Mouse (Mus musculus) midbrain, postnatal 0 days (tissue): ENCODE results near the gene Dnlz. TPM values are rescaled to one million over a fixed set of nuclear protein-coding genes. Genes with fewer than 3 reads are reported as not detected.

Experiments used
- ATAC-seq: fragments of 200-750 bp; cut with Nextera tagmentation; 2 replicates; pipeline ENCODE4 v1.8.0; 2017; ENCODE audit warnings: moderate number of reproducible peaks, mild to moderate bottlenecking, moderate TSS enrichment, moderate library complexity; ENCODE audit not compliant: low FRiP score
- DNase-seq: peaks from one replicate; pipeline ENCODE4 v3.0.0-alpha.2; 2015; ENCODE audit warnings: low spot score
- H3K27ac ChIP-seq: fragments of 300-500 bp; sonication (generic); 2 replicates; pipeline ENCODE4 v1.5.1; 2014; ENCODE audit warnings: low read depth, mild to moderate bottlenecking, low read length, mixed read lengths
- H3K27me3 ChIP-seq: fragments of 300-500 bp; sonication (generic); 2 replicates; pipeline ENCODE4 v1.6.1; 2014; ENCODE audit warnings: low read length, control low read depth, mixed read lengths; ENCODE audit not compliant: insufficient read depth
- H3K36me3 ChIP-seq: fragments of 300-500 bp; sonication (generic); 2 replicates; pipeline ENCODE4 v1.6.1; 2014; ENCODE audit warnings: low read length, control low read depth, mixed read lengths; ENCODE audit not compliant: insufficient read depth
- H3K4me1 ChIP-seq: fragments of 300-500 bp; sonication (generic); 2 replicates; pipeline ENCODE4 v1.6.1; 2014; ENCODE audit warnings: mild to moderate bottlenecking, control low read depth, antibody characterized with exemption, low read length, mixed read lengths; ENCODE audit not compliant: insufficient read depth
- H3K4me2 ChIP-seq: fragments of 300-500 bp; sonication (generic); 2 replicates; pipeline ENCODE4 v1.6.1; 2014; ENCODE audit warnings: low read depth, mild to moderate bottlenecking, low read length, mixed read lengths; ENCODE audit not compliant: poor library complexity, severe bottlenecking
- H3K4me3 ChIP-seq: fragments of 300-500 bp; sonication (generic); 2 replicates; pipeline ENCODE4 v1.5.1; 2014; ENCODE audit warnings: low read depth, mild to moderate bottlenecking, low read length, moderate library complexity
- H3K9ac ChIP-seq: fragments of 300-500 bp; sonication (generic); replicated peaks from 2 replicates; pipeline ENCODE4 v1.6.1; 2014; ENCODE audit warnings: mild to moderate bottlenecking, low read length, moderate library complexity, mixed read lengths; ENCODE audit not compliant: poor library complexity, severe bottlenecking
- H3K9me3 ChIP-seq: fragments of 300-500 bp; sonication (generic); 2 replicates; pipeline ENCODE4 v1.6.1; 2016; ENCODE audit warnings: low read length, control low read depth
- CTCF ChIP-seq: IDR thresholded peaks from 2 replicates; pipeline ENCODE4 v1.5.1; 2016; ENCODE audit warnings: antibody characterized with exemption, mild to moderate bottlenecking
- WGBS: fragments of 180-500 bp; shearing (Covaris S2); extraction: QIAGEN DNeasy Blood & Tissue Kit; methylation state at CpG from one replicate; pipeline ENCODE4 v1.1.7; 2014; 5-methylcytosine and 5-hydroxymethylcytosine counted together
- polyA plus RNA-seq: library from polyadenylated mRNA; unstranded; fragments of >200 nt; fragmentation: Nextera tagmentation; extraction: Ambion mirVana; gene quantifications from 2 replicates; pipeline ENCODE4 v1.2.1, GENCODE M21; 2015
- total RNA-seq: library from RNA; depleted of rRNA; stranded (reverse); fragments of >200 nt; gene quantifications from 2 replicates; pipeline ENCODE4 v1.2.3, GENCODE M21; 2014

Dnlz gene
- total and polyA plus RNA-seq, 2 experiments from 2014 or later = 24.1 to 27.4 TPM

GRCm38 (mm10) chr2:26360772-26361171, 8.9 kb upstream of the Dnlz start, which contains the start of gene Card9:
Card9 (minus strand) TSS chr2:26360918.
- H3K27ac ChIP-seq = no peak within 1 kb of the TSS
- H3K9ac ChIP-seq = no peak within 1 kb of the TSS
- H3K4me3 ChIP-seq = no peak within 1 kb of the TSS
- 58% methylated on average over 3 of the region's 3 CpGs for WGBS
- DNase-seq = no peak
- no peaks in the 10 kb centered on the region for H3K4me1 ChIP-seq
- H3K36me3 ChIP-seq = peaks cover 31% of the 10 kb centered on the region
- H3K4me2 ChIP-seq = no peak within 1 kb of the TSS
- H3K9me3 ChIP-seq = no peaks in the 10 kb centered on the region
- no peaks in the 10 kb centered on the region for H3K27me3 ChIP-seq
- ATAC-seq = no peak
- no peak for TF ChIP-seq CTCF

- 86% methylated on average over 6 of the region's 6 CpGs for WGBS
- Histone ChIP-seq H3K27ac (no peak overlapping the region), H3K9me3 (no peaks in the 10 kb centered on the region), H3K4me1 (no peaks in the 10 kb centered on the region), H3K4me2 (no peak overlapping the region), H3K36me3 (peaks cover 23% of the 10 kb centered on the region), H3K27me3 (no peaks in the 10 kb centered on the region), H3K9ac (no peak overlapping the region), H3K4me3 (no peak overlapping the region)
- TF ChIP-seq CTCF = no peak
- DNase-seq (peak; percentile 40), ATAC-seq (no peak; the same call in 1 of the 2 replicates)
Measured at GRCm38 (mm10) chr2:26359983-26360382, 8.1 kb upstream of the Dnlz start.

GRCm38 (mm10) chr2:26358667-26359320, 6.9 kb upstream of the Dnlz start:
- DNase-seq = no peak
- no peaks in the 10 kb centered on the region for H3K4me1 ChIP-seq
- 0 out of 2 replicates have a peak overlapping the region, but pooled peaks have one; percentile 29 for H3K9ac ChIP-seq
- no peaks in the 10 kb centered on the region for H3K9me3 ChIP-seq
- H3K36me3 ChIP-seq = peaks cover 11% of the 10 kb centered on the region; the same call in 1 of the 2 replicates
- 86% methylated on average over 13 of the region's 13 CpGs for WGBS
- no peak overlapping the region for H3K4me2 ChIP-seq
- no peak for TF ChIP-seq CTCF
- ATAC-seq = no peak
- no peaks in the 10 kb centered on the region for H3K27me3 ChIP-seq
- no peak overlapping the region for H3K27ac ChIP-seq
- no peak overlapping the region for H3K4me3 ChIP-seq

- TF ChIP-seq CTCF = peak; percentile 47
- Histone ChIP-seq H3K4me1 (no peaks in the 10 kb centered on the region), H3K9me3 (no peaks in the 10 kb centered on the region), H3K27ac (no peak overlapping the region), H3K36me3 (no peaks in the 10 kb centered on the region), H3K9ac (no peak overlapping the region), H3K4me2 (no peak overlapping the region), H3K27me3 (no peaks in the 10 kb centered on the region), H3K4me3 (no peak overlapping the region)
- no peak for ATAC-seq
- WGBS = 42% methylated on average over 15 of the region's 15 CpGs
- DNase-seq = no peak
Measured at GRCm38 (mm10) chr2:26357484-26357883, 5.6 kb upstream of the Dnlz start.

- H3K27me3 ChIP-seq = no peaks in the 10 kb centered on the region
- no peak overlapping the region for H3K27ac ChIP-seq
- no peak overlapping the region for H3K9ac ChIP-seq
- H3K4me2 ChIP-seq = no peak overlapping the region
- 78% methylated on average over 7 of the region's 7 CpGs for WGBS
- no peaks in the 10 kb centered on the region for H3K4me1 ChIP-seq
- no peaks in the 10 kb centered on the region for H3K9me3 ChIP-seq
- H3K4me3 ChIP-seq = no peak overlapping the region
- ATAC-seq = no peak
- no peak for DNase-seq
- TF ChIP-seq CTCF = no peak
- no peaks in the 10 kb centered on the region for H3K36me3 ChIP-seq
Measured at GRCm38 (mm10) chr2:26356678-26357077, 4.8 kb upstream of the Dnlz start.

GRCm38 (mm10) chr2:26356231-26356630, 4.3 kb upstream of the Dnlz start:
- TF ChIP-seq CTCF = no peak
- H3K4me1 ChIP-seq = peaks cover under 1% of the 10 kb centered on the region; the same call in 1 of the 2 replicates
- no peak overlapping the region for H3K9ac ChIP-seq
- H3K36me3 ChIP-seq = no peaks in the 10 kb centered on the region
- H3K27ac ChIP-seq = no peak overlapping the region
- no peak for DNase-seq
- no peak overlapping the region for H3K4me2 ChIP-seq
- H3K27me3 ChIP-seq = no peaks in the 10 kb centered on the region
- no peak for ATAC-seq
- H3K4me3 ChIP-seq = no peak overlapping the region
- no peaks in the 10 kb centered on the region for H3K9me3 ChIP-seq
- 87% methylated on average over 4 of the region's 4 CpGs for WGBS
